Mouse (Mus musculus) liver (tissue): ENCODE results near the gene Syne2.
A peak's percentile ranks its signal among the peaks of the same experiment; 100 is the strongest.

Experiments
- DNase-seq: peaks from one replicate; pipeline ENCODE4 v3.0.0-alpha.2; 2020; ENCODE audit warnings: mixed read lengths

The Syne2 gene

GRCm38 (mm10) chr12:75833149-75833959 is 15.4 kb downstream of the Syne2 start:
- no peak for DNase-seq

DNA sequence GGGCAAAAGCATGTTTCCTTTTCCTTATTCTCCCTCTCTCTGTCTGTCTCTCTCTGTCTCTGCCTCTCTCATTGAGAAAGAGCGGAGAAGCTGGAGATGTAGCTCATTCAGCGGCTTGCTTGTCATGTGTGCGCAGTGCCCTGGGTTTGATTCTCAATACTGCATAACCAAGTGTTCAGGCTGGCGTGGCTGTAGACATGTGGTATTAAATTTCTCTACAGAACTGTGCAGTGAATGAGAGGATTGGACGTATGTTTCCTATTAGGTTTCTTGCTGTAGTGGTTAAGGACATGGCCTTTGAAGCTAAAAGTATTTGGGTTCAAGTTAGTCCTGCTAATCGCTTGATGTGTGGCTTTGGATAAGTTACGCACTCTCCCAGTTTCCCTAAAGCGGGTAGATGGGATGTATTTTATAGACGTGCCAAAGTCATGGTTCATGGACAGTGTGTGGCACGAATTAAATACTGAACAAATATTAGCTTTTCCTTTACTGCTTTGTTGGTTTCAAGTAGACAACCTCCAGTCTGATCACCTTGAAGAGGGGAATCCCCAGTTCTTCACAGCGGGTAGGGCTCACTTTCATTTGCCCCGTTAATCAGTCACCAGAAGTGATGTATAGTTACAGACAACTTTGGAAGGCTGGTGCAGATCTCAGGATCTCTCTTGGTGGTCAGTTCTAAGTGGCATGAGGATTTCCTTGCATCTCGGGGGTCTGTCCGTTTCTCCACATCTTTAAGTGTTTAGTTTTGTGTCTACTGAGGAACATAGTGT is 16.2 kb downstream of the Syne2 start:
- no peak for DNase-seq

- DNase-seq = no peak
Observed at GRCm38 (mm10) chr12:75836524-75836962, 18.6 kb downstream of the Syne2 start.

DNA sequence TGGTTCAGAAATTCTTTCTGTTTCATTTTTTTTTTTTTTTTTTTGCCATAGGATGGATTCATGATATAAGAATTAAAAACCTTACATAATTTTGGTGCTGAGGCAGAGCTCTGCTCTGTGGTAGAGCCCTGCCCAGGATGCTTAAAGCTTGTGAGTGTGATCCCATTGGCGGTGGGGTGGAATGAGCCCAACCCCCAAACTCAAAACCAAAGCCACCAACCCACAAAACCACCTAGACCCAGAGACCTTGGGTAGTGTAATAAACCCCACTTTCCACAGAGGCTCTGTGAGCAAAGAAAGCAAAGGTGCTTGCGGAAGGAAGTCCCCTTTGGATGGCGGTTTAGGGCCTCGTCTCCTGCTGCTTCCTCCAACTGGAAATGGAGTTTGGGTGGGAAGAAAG is 19.5 kb downstream of the Syne2 start:
- DNase-seq = no peak

DNA sequence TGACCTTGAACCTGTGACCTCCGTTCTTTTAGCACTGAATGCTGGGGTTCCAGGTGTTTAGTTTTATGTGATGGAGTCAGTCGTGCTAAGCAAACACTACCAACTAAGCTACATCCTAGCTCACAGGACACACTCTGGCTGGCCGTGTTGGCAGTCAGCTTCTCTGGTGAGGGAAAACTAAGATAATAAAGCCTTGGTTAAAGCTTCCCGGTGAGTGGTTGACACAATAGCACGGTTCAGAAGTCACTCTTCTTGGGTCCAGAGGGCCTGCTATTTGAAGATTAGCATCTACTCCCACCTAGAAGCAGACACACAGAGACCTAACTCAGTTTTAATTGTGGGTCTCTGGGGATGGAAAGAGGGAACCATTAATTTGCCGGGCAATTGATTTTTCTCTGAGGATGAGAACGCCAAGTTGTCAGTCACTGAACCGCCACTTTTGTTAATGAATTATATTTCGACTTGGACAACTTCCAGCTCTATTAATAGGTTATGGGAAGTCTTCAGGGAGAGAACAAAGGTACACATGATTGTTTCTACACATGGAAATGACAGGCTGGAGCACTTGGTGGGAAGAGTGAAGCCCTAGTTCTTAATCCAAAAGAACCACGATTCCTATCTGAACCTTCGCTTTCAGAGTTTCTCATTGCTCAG is 21.3 kb downstream of the Syne2 start:
- DNase-seq = no peak

DNA sequence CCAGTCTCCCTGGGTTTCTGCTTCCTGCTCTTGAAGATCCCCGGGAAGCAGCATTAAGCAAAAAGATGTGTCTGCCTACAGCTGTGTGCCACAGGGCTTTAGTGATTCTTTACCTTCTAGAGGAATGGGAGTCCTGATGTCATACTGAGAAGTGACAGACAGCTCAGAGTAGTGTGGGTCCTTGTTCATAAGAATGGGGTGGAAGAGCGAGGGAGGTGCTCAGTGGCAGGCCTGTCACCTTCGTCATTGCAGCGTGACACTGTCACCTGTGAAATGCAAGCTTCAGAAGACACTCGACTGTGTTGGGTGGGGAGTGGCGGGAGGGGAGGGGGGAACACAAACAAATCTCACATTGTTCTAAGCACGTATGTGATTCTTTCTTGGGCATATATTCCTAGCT is 23.2 kb downstream of the Syne2 start:
- no peak for DNase-seq

- DNase-seq = no peak
Observed at GRCm38 (mm10) chr12:75844311-75844710, 26.4 kb downstream of the Syne2 start.

- DNase-seq = no peak
Observed at GRCm38 (mm10) chr12:75845070-75845469, 27.1 kb downstream of the Syne2 start.

DNA sequence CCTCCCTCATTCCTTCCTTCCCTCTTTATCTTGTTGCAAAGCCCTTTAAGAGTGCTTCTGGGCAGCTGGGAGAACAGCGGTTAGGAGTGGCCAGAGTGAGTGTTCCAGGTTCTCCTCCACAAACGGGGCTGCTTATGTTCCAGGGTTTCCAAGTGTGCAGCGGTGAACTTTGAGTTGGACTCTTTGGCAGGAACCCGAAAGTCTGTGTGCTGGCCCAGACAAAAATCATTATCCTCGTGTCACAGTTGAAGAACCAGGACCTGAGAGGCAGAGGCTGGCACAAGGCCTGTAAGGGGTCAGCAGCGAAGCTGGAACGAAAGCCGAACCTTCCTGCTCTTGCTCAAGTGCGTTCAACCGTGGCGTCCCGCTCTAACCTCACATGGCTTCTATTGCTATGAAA is 28.6 kb downstream of the Syne2 start:
- DNase-seq = no peak

- no peak for DNase-seq
Observed at GRCm38 (mm10) chr12:75850205-75850604, 32.3 kb downstream of the Syne2 start.

DNA sequence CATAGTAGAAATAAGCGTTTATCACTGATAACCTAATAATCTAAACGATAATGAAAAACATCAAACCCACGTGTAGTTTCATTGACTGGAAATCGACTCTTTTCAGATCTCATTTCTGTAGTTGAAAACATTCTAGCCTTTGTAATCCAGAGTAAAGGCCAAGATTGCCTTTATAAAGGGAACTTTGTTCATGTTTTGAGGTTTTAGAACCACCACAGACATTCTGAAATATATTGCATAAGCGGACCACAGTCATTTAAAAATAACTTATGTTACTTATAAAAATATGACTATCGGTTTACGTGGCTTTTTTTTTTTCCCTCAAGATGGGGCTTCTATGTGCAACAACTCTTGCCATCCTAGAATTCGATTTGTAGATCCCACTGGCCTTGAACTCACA is 33.5 kb downstream of the Syne2 start:
- no peak for DNase-seq

- DNase-seq = no peak
Observed at GRCm38 (mm10) chr12:75852384-75852783, 34.5 kb downstream of the Syne2 start.

GRCm38 (mm10) chr12:75853559-75853958 is 35.6 kb downstream of the Syne2 start:
- no peak for DNase-seq

- peak; percentile 54 for DNase-seq
Observed at GRCm38 (mm10) chr12:75855051-75855453, 37.1 kb downstream of the Syne2 start.

DNA sequence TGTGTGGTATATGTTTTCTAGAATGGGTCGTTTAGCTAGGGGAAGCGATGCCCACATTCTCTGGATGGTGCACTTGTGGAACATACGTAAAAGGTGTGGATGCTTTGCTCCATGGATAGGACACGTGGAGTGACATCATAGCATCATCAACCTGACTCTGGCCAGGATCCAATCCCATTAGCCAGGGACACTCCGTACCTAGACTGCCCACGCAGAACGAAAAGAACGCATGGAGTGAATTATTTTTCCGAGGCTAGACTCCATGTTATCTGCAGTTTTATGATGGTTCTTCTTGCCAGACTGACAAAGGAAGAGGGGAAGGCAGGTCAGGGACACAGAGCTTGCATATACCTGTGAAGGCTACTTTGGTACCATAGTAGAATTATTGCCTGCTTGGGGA is 37.7 kb downstream of the Syne2 start:
- DNase-seq = no peak

GRCm38 (mm10) chr12:75856096-75856868 is 38.3 kb downstream of the Syne2 start:
- DNase-seq = no peak

DNA sequence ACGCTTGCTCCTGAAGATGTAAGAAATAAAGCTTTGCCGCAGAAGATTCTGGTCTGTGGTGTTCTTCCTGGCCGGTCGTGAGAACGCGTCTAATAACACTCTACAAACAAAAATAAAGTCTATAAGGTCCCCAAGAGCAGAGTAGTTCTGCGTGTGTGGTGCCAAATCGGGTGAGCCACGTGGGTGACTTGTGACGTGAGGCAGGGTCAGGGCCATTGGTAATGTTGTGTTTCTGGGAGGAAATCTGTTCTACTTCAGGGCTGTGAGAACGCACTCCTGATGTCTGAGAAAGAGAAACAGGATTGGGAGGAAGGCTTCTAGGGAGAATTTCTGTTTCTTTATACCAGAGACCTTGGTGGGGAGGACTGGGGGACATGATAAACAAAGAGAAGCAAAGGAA is 42.0 kb downstream of the Syne2 start:
- DNase-seq = no peak

- DNase-seq = no peak
Observed at GRCm38 (mm10) chr12:75860843-75861242, 42.9 kb downstream of the Syne2 start.

DNA sequence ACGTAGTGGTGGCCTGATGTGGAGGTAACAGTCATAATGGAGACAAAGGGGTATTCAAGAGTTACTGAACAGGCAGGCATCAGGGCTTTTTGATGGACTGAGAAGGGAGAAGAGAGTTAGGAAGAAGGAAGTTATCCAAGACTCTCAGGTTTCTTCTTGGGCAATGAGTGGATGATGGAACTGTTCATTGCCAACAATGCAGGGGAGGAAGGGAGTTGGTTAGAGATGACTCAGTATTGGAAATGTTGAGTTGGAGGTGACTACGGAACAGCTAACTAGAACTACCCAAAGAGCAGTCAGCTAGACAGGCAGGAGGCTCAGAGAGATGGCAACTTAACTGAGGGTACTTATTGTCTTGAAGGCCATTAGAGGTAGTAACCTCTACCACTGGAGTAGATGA is 47.2 kb downstream of the Syne2 start:
- DNase-seq = no peak

- no peak for DNase-seq
Observed at GRCm38 (mm10) chr12:75866419-75867373, 48.8 kb downstream of the Syne2 start.

GRCm38 (mm10) chr12:75873546-75874235 is 55.8 kb downstream of the Syne2 start:
- no peak for DNase-seq
